Mouse (Mus musculus) CD4-positive, CD25-positive, alpha-beta regulatory T cell, adult 4 months (primary cell): ENCODE measurements at regions not wholly inside any gene's neighbourhood (a gene's known extent, or its start where the extent isn't known, plus 50 kb on each side); places are given as distances from the start of the nearest gene placed in this dataset.

ENCODE experiments used
- ATAC-seq: one replicate; pipeline ENCODE4 v1.8.0; 2017

- no peak for ATAC-seq
These were observed 516.6 kb upstream of the Tnp1 start for GRCm38 (mm10) chr1:73532316-73532715.

- ATAC-seq, result no peak
These were observed 516.1 kb upstream of the Tnp1 start for GRCm38 (mm10) chr1:73531831-73532230.

- ATAC-seq, result no peak
These were observed 514.6 kb upstream of the Tnp1 start for GRCm38 (mm10) chr1:73530326-73530725.

GRCm38 (mm10) chr1:73528623-73529022 lies 512.9 kb upstream of the Tnp1 start:
- ATAC-seq, result no peak

GRCm38 (mm10) chr1:73516441-73516840 lies 500.7 kb upstream of the Tnp1 start:
- ATAC-seq, result no peak

- no peak for ATAC-seq
These were observed 500.1 kb upstream of the Tnp1 start for GRCm38 (mm10) chr1:73515781-73516180.

GRCm38 (mm10) chr1:73513822-73514221 lies 498.1 kb upstream of the Tnp1 start:
- no peak for ATAC-seq

- no peak for ATAC-seq
These were observed 497.1 kb upstream of the Tnp1 start for GRCm38 (mm10) chr1:73512836-73513235.

- ATAC-seq, result no peak
These were observed 491.5 kb upstream of the Tnp1 start for GRCm38 (mm10) chr1:73507071-73507754.

GRCm38 (mm10) chr1:73503611-73504010 lies 487.9 kb upstream of the Tnp1 start:
- no peak for ATAC-seq

GRCm38 (mm10) chr1:73500671-73501070 lies 485.0 kb upstream of the Tnp1 start:
- no peak for ATAC-seq

GRCm38 (mm10) chr1:73495971-73496749 lies 480.5 kb upstream of the Tnp1 start:
- ATAC-seq, result no peak

- no peak for ATAC-seq
These were observed 466.2 kb upstream of the Tnp1 start for GRCm38 (mm10) chr1:73481956-73482355.

GRCm38 (mm10) chr1:73479349-73479920 lies 463.7 kb upstream of the Tnp1 start:
- no peak for ATAC-seq

GRCm38 (mm10) chr1:73460598-73460997 lies 444.9 kb upstream of the Tnp1 start:
- ATAC-seq, result no peak

- ATAC-seq, result no peak
These were observed 444.2 kb upstream of the Tnp1 start for GRCm38 (mm10) chr1:73459754-73460534.

GRCm38 (mm10) chr1:73457261-73457660 lies 441.6 kb upstream of the Tnp1 start:
- no peak for ATAC-seq

- ATAC-seq, result no peak
These were observed 440.8 kb upstream of the Tnp1 start for GRCm38 (mm10) chr1:73456359-73457062.

- no peak for ATAC-seq
These were observed 428.6 kb upstream of the Tnp1 start for GRCm38 (mm10) chr1:73444216-73444890.

- no peak for ATAC-seq
These were observed 422.7 kb upstream of the Tnp1 start for GRCm38 (mm10) chr1:73438385-73438784.

GRCm38 (mm10) chr1:73428101-73428500 lies 412.4 kb upstream of the Tnp1 start:
- no peak for ATAC-seq

GRCm38 (mm10) chr1:73425049-73425448 lies 409.3 kb upstream of the Tnp1 start:
- ATAC-seq, result no peak
